Mouse (Mus musculus) CD8-positive naive resting alpha-beta T cell, adult 2 months (primary cell): ENCODE data around the gene H2al2a.
A peak's percentile ranks its signal among the peaks of the same experiment; 100 is the strongest.
"Not testable (repeated sequence)": the region's sequence is repeated elsewhere in the genome, so short reads cannot be mapped to it uniquely, and the experiment has no call there.

Experiments
- DNase-seq, 2 experiments: peaks; one replicate each; pipeline ENCODE4 v3.0.0; 2022; ENCODE audit warnings: low read depth in 2 of 2, low spot score in 2 of 2

H2al2a gene

GRCm38 (mm10) chr2:18028140-18029021, 31.6 kb upstream of the H2al2a start:
- DNase-seq: peak in 1 of 2 experiments; percentile 51

- peak; percentile 90 to 93 for DNase-seq
Observed at GRCm38 (mm10) chr2:18027448-18028139, 30.8 kb upstream of the H2al2a start.

GRCm38 (mm10) chr2:18026116-18026947, 29.6 kb upstream of the H2al2a start:
- DNase-seq: no peak

- DNase-seq: no peak
Observed at GRCm38 (mm10) chr2:18025781-18026115, 29.0 kb upstream of the H2al2a start.

GRCm38 (mm10) chr2:18025116-18025515, 28.4 kb upstream of the H2al2a start:
- DNase-seq: no peak

GRCm38 (mm10) chr2:18022886-18023285, 26.1 kb upstream of the H2al2a start:
- no peak for DNase-seq

- DNase-seq: no peak
Observed at GRCm38 (mm10) chr2:18019122-18019521, 22.4 kb upstream of the H2al2a start.

- DNase-seq: no peak
Observed at GRCm38 (mm10) chr2:18017321-18017720, 20.6 kb upstream of the H2al2a start.

- DNase-seq: no peak
Observed at GRCm38 (mm10) chr2:18016639-18017038, 19.9 kb upstream of the H2al2a start.

GRCm38 (mm10) chr2:18015581-18015980, 18.8 kb upstream of the H2al2a start:
- no peak for DNase-seq

GRCm38 (mm10) chr2:18012866-18013265, 16.1 kb upstream of the H2al2a start:
- no peak for DNase-seq

- no peak for DNase-seq
Observed at GRCm38 (mm10) chr2:18011226-18011625, 14.5 kb upstream of the H2al2a start.

GRCm38 (mm10) chr2:18005137-18005536, 8.4 kb upstream of the H2al2a start:
- no peak for DNase-seq

GRCm38 (mm10) chr2:18004286-18004685, 7.5 kb upstream of the H2al2a start:
- DNase-seq: no peak

GRCm38 (mm10) chr2:18002306-18002705, 5.5 kb upstream of the H2al2a start:
- DNase-seq: no peak

GRCm38 (mm10) chr2:17989562-17989961, 7.2 kb downstream of the H2al2a start:
- no peak for DNase-seq

- DNase-seq: no peak
Observed at GRCm38 (mm10) chr2:17989115-17989514, 7.6 kb downstream of the H2al2a start.

- no peak for DNase-seq
Observed at GRCm38 (mm10) chr2:17986694-17987093, 10.1 kb downstream of the H2al2a start.

GRCm38 (mm10) chr2:17984774-17985173, 12.0 kb downstream of the H2al2a start:
- DNase-seq: no peak

GRCm38 (mm10) chr2:17982747-17983146, 14.0 kb downstream of the H2al2a start:
- no peak for DNase-seq

GRCm38 (mm10) chr2:17978706-17979105, 18.1 kb downstream of the H2al2a start:
- DNase-seq: no peak

- not testable (repeated sequence) for DNase-seq
Observed at GRCm38 (mm10) chr2:17978251-17978650, 18.5 kb downstream of the H2al2a start.
